Mouse (Mus musculus): ENCODE data around the gene Cst13. TPM values are rescaled to one million over a fixed set of nuclear protein-coding genes. Genes with fewer than 3 reads are reported as not detected.
"Not testable (repeated sequence)": the region's sequence is repeated elsewhere in the genome, so short reads cannot be mapped to it uniquely, and the experiment has no call there.

Gene Cst13
- total RNA-seq (2014; fragmentation: Nextera tagmentation), result not detected in 2 replicates
- 0.27 TPM in 1 of 2 replicates, not detected in the other for total RNA-seq (2017)
- polyA plus RNA-seq (2012), result not detected in 2 replicates

DNA sequence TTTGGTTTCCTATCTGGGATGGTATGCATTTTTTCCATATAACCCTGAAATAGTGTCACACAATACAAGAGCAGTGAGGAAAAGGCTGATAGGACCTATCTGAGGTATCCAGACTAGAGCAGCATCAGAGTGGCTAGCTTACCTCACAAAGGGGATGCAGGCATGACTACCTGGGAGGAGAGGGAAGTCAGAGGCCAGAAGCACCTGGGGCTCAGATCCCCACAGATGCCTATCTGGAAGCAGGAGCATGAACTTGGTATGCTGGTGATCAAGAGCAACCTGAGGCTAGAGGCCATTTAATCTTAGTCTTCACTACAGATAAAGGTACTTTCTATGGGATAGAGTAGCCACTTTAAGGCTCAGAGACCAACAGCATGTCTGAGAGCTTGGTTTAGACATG, at the start of gene Cst13:
Gene Cst13, plus strand, starts transcription at position 173 of the 400 bp plus-strand sequence.
- ATAC-seq (ENCODE audit: extremely low read depth, insufficient number of reproducible peaks, low FRiP score, poor library complexity, severe bottlenecking) (no peak), DNase-seq (ENCODE audit: low spot score) (no peak)
- H3K9me3 ChIP-seq (replicated peaks), result no peaks in the 10 kb centered on the region
- no peaks in the 10 kb centered on the region for H3K27me3 ChIP-seq (ENCODE audit: insufficient read depth, low read length)
- no peaks in the 10 kb centered on the region for H3K4me1 ChIP-seq (ENCODE audit: insufficient read depth, low read depth, low read length)
- TF ChIP-seq CTCF (IDR thresholded peaks at IDR 0.05; ENCODE audit: low read depth, low read length), result no peak
- TF ChIP-seq POLR2AphosphoS5 (IDR thresholded peaks at IDR 0.05; ENCODE audit: insufficient replicate concordance, low read depth, low read length), result no peak
- no peak for TF ChIP-seq GATA2 (IDR thresholded peaks at IDR 0.05; ENCODE audit: borderline replicate concordance, low read depth, low read length)
- no peak for TF ChIP-seq TAL1 (conservative IDR thresholded peaks at IDR 0.05; ENCODE audit: low read depth, low read length)
- TF ChIP-seq GATA1 (IDR thresholded peaks at IDR 0.05; ENCODE audit: borderline replicate concordance, low read length), result no peak
- no peak within 1 kb of the TSS for H3K4me3 ChIP-seq (ENCODE audit: low read depth, low read length)
- H3K36me3 ChIP-seq (replicated peaks), result no peaks in the 10 kb centered on the region

DNA sequence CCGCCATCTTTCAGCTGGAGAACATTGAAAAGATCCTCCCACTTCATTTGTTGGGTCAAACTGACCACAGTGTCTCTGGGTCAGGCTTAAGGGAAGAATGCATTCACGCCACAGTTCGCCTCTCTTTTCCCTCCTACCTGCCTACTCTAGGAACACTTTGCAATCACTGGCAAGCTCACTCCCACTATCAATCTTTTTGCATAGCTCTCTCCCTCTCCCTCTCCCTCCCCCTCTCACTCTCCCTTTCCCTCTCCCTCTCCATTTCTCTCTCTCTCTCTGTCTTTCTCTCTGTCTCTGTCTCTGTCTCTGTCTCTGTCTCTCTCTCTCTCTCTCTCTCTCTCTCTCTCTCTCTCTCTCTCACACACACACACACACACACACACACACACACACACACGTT, 48.5 kb upstream of the Cst13 start, which contains the start of gene Cst11:
Gene Cst11, minus strand, starts transcription at position 101 of the 400 bp plus-strand sequence.
- not testable (repeated sequence) for ATAC-seq (ENCODE audit: extremely low read depth, insufficient number of reproducible peaks, low FRiP score, poor library complexity, severe bottlenecking); H3K4me1 ChIP-seq (ENCODE audit: insufficient read depth, low read depth, low read length); H3K27me3 ChIP-seq (ENCODE audit: insufficient read depth, low read length); H3K4me3 ChIP-seq (ENCODE audit: low read depth, low read length); H3K9me3 ChIP-seq (replicated peaks); H3K36me3 ChIP-seq (replicated peaks); DNase-seq (ENCODE audit: low spot score)

DNA sequence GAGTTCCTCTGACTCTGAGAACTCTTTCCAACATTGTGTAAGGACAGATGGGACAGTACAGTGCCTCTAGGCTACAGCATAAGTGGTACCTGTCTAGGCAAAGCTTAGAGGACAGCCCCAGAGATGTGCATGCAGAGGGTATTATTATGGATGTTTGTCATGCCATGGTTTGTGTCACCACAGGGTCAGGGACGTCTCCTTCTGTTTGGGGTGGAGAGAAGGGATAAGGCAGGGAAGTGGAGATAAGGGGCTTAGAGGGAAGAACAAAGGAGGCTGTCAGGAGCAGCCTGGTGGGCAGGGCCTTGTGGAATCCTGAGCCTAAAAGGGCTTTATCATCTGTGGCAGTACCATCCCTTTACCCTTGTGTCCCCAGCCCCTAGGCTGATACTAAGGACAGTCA, 38.2 kb upstream of the Cst13 start, which contains the start of gene 8030411F24Rik:
Gene 8030411F24Rik, plus strand, starts transcription at position 301 of the 400 bp plus-strand sequence.
- DNase-seq (ENCODE audit: low spot score), result no peak
- no peaks in the 10 kb centered on the region for H3K27me3 ChIP-seq (ENCODE audit: insufficient read depth, low read length)
- H3K4me3 ChIP-seq (ENCODE audit: low read depth, low read length), result no peak within 1 kb of the TSS
- no peak for ATAC-seq (ENCODE audit: extremely low read depth, insufficient number of reproducible peaks, low FRiP score, poor library complexity, severe bottlenecking)
- no peaks in the 10 kb centered on the region for H3K4me1 ChIP-seq (ENCODE audit: insufficient read depth, low read depth, low read length)
- H3K9me3 ChIP-seq (replicated peaks), result no peaks in the 10 kb centered on the region
- H3K36me3 ChIP-seq (replicated peaks), result no peaks in the 10 kb centered on the region
- no peak for TF ChIP-seq POLR2AphosphoS5 (IDR thresholded peaks at IDR 0.05; ENCODE audit: insufficient replicate concordance, low read depth, low read length)
- TF ChIP-seq GATA2 (IDR thresholded peaks at IDR 0.05; ENCODE audit: borderline replicate concordance, low read depth, low read length), result no peak
- no peak for TF ChIP-seq GATA1 (IDR thresholded peaks at IDR 0.05; ENCODE audit: borderline replicate concordance, low read length)
- TF ChIP-seq CTCF (IDR thresholded peaks at IDR 0.05; ENCODE audit: low read depth, low read length), result no peak
- no peak for TF ChIP-seq TAL1 (conservative IDR thresholded peaks at IDR 0.05; ENCODE audit: low read depth, low read length)

DNA sequence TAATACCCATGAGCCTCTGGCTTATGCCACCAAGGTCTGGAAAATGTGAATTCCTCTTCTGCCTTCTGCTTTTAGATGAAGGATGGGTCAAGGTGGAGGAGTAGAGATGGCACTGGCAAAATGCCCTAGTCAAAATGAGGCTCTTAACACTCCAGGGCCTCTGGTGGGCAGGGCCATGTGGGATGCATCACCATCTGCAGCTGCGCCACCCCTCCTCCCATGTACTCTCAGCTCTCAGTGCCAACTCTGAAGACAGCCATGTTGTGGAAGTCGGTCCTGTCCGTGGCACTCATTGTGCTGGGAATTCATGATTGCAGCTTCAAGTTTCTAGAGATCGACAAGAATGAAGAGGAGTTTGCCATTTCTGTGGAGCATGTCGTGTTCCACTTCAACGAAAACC, 30.7 kb upstream of the Cst13 start, which contains the start of gene Cst12:
Gene Cst12, plus strand, starts transcription at position 220 of the 400 bp plus-strand sequence.
- Histone ChIP-seq H3K4me1 (ENCODE audit: insufficient read depth, low read depth, low read length) (no peaks in the 10 kb centered on the region), H3K27me3 (ENCODE audit: insufficient read depth, low read length) (no peaks in the 10 kb centered on the region; the same call in 1 of the 2 replicates), H3K9me3 (replicated peaks) (peaks cover 3% of the 10 kb centered on the region; the same call in 1 of the 2 replicates), H3K36me3 (replicated peaks) (no peaks in the 10 kb centered on the region), H3K4me3 (ENCODE audit: low read depth, low read length) (no peak within 1 kb of the TSS)
- no peak for ATAC-seq (ENCODE audit: extremely low read depth, insufficient number of reproducible peaks, low FRiP score, poor library complexity, severe bottlenecking)
- TF ChIP-seq CTCF (IDR thresholded peaks at IDR 0.05; ENCODE audit: low read depth, low read length) (no peak), POLR2AphosphoS5 (IDR thresholded peaks at IDR 0.05; ENCODE audit: insufficient replicate concordance, low read depth, low read length) (no peak), TAL1 (conservative IDR thresholded peaks at IDR 0.05; ENCODE audit: low read depth, low read length) (no peak), GATA1 (IDR thresholded peaks at IDR 0.05; ENCODE audit: borderline replicate concordance, low read length) (no peak), GATA2 (IDR thresholded peaks at IDR 0.05; ENCODE audit: borderline replicate concordance, low read depth, low read length) (no peak)
- DNase-seq (ENCODE audit: low spot score), result no peak

DNA sequence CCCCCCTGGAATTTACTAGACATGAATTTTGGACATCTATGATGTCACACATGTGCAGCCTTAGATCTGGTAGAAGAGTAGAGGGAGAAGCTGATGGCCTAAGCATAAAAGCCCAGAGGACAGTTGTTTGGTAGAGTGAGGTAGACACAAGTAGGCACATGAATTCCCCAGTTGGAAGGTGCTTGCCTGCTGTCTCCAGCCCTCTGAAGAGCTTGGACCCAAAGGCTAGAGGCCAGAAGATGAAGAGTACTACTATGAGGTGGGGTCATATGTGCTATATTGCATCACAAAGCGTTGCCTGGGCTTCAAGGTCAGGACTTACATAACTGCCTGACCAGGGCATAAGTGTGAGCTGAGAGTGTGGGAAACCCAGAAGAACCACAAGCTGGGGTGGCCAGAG, 21.4 kb upstream of the Cst13 start, which contains the start of gene Cst8:
Gene Cst8, plus strand, starts transcription at position 301 of the 400 bp plus-strand sequence.
- H3K4me3 ChIP-seq (ENCODE audit: low read depth, low read length), result no peak within 1 kb of the TSS
- H3K4me1 ChIP-seq (ENCODE audit: insufficient read depth, low read depth, low read length), result no peaks in the 10 kb centered on the region
- no peaks in the 10 kb centered on the region for H3K27me3 ChIP-seq (ENCODE audit: insufficient read depth, low read length)
- H3K9me3 ChIP-seq (replicated peaks), result no peaks in the 10 kb centered on the region
- ATAC-seq (ENCODE audit: extremely low read depth, insufficient number of reproducible peaks, low FRiP score, poor library complexity, severe bottlenecking) (no peak), DNase-seq (ENCODE audit: low spot score) (no peak)
- TF ChIP-seq GATA2 (IDR thresholded peaks at IDR 0.05; ENCODE audit: borderline replicate concordance, low read depth, low read length), result no peak
- TF ChIP-seq POLR2AphosphoS5 (IDR thresholded peaks at IDR 0.05; ENCODE audit: insufficient replicate concordance, low read depth, low read length), result no peak
- no peak for TF ChIP-seq GATA1 (IDR thresholded peaks at IDR 0.05; ENCODE audit: borderline replicate concordance, low read length)
- TF ChIP-seq CTCF (IDR thresholded peaks at IDR 0.05; ENCODE audit: low read depth, low read length), result no peak
- TF ChIP-seq TAL1 (conservative IDR thresholded peaks at IDR 0.05; ENCODE audit: low read depth, low read length), result no peak
- no peaks in the 10 kb centered on the region for H3K36me3 ChIP-seq (replicated peaks)

DNA sequence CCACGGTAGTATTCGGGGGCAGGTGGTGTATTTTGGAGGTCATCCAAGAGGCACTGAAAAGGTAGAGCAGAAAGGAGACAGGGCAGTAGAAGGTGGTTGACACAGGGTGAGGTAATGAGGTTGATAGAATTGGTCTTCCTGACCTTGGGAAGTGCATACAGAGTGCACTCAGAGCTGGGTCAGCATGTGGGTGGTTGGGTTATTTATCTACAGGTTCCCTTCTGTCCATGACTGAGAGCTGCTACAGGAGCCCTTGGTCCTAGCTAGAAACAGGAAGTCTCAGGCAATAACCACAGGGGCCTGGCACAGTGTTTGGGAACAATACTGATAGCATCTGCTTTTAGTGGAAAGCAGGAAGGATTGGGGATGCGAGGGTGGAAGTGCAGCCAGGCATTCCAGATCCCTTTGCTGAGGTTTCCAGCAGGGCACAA, 18.4 kb upstream of the Cst13 start:
- ATAC-seq (ENCODE audit: extremely low read depth, insufficient number of reproducible peaks, low FRiP score, poor library complexity, severe bottlenecking), result no peak
- TF ChIP-seq GATA2 (IDR thresholded peaks at IDR 0.05; ENCODE audit: borderline replicate concordance, low read depth, low read length) (no peak), TAL1 (conservative IDR thresholded peaks at IDR 0.05; ENCODE audit: low read depth, low read length) (no peak), GATA1 (IDR thresholded peaks at IDR 0.05; ENCODE audit: borderline replicate concordance, low read length) (no peak), POLR2AphosphoS5 (IDR thresholded peaks at IDR 0.05; ENCODE audit: insufficient replicate concordance, low read depth, low read length) (no peak)
- no peak for DNase-seq (ENCODE audit: low spot score)
- H3K4me3 ChIP-seq (ENCODE audit: low read depth, low read length), result no peak overlapping the region
- H3K4me1 ChIP-seq (ENCODE audit: insufficient read depth, low read depth, low read length), result no peaks in the 10 kb centered on the region
- H3K36me3 ChIP-seq (replicated peaks), result no peaks in the 10 kb centered on the region
- H3K9me3 ChIP-seq (replicated peaks), result no peaks in the 10 kb centered on the region
- no peaks in the 10 kb centered on the region for H3K27me3 ChIP-seq (ENCODE audit: insufficient read depth, low read length)
